Mouse (Mus musculus) embryonic fibroblast, embryonic 13.5 days (primary cell): Measurements from ENCODE around the gene Arhgef7.

Experiments used
- CTCF ChIP-seq: IDR thresholded peaks from 2 replicates; pipeline ENCODE4 v1.5.1; 2011; ENCODE audit warnings: mild to moderate bottlenecking, control low read depth, low read length, moderate library complexity, borderline replicate concordance; ENCODE audit not compliant: insufficient read depth
- POLR2A ChIP-seq: IDR thresholded peaks from 2 replicates; pipeline ENCODE4 v1.6.1; 2011; ENCODE audit warnings: low read depth, mild to moderate bottlenecking, control low read depth, low read length, moderate library complexity

GRCm38 (mm10) chr8:11840174-11840573 is 112.7 kb downstream of the Arhgef7 start, which contains the start of gene Tex29:
- no peak for TF ChIP-seq CTCF
- TF ChIP-seq POLR2A = no peak
